Mouse (Mus musculus) embryonic facial prominence, embryonic 12.5 days (tissue): Measurements from ENCODE around the gene Degs1. TPM values are rescaled to one million over a fixed set of nuclear protein-coding genes. Genes with fewer than 3 reads are reported as not detected.
"Not testable (repeated sequence)": the region's sequence is repeated elsewhere in the genome, so short reads cannot be mapped to it uniquely, and the experiment has no call there.

Experiments used
- ATAC-seq: fragments of 200-750 bp; cut with Nextera tagmentation; 2 replicates; pipeline ENCODE4 v1.8.0; 2017; ENCODE audit not compliant: insufficient number of reproducible peaks, insufficient read depth, low FRiP score, low TSS enrichment
- H3K27ac ChIP-seq: fragments of 300-500 bp; sonication (generic); 2 replicates; pipeline ENCODE4 v1.5.1; 2016; ENCODE audit warnings: mild to moderate bottlenecking
- H3K27me3 ChIP-seq: fragments of 300-500 bp; sonication (generic); 2 replicates; pipeline ENCODE4 v1.6.1; 2016; ENCODE audit warnings: mild to moderate bottlenecking, moderate library complexity
- H3K36me3 ChIP-seq: fragments of 300-500 bp; sonication (generic); 2 replicates; pipeline ENCODE4 v1.6.1; 2016; ENCODE audit warnings: mild to moderate bottlenecking
- H3K4me1 ChIP-seq: fragments of 300-500 bp; sonication (generic); 2 replicates; pipeline ENCODE4 v1.6.1; 2016
- H3K4me2 ChIP-seq: fragments of 300-500 bp; sonication (generic); replicated peaks from 2 replicates; pipeline ENCODE4 v1.6.1; 2016; ENCODE audit warnings: mild to moderate bottlenecking, moderate library complexity
- H3K4me3 ChIP-seq: fragments of 300-500 bp; sonication (generic); 2 replicates; pipeline ENCODE4 v1.5.1; 2016; ENCODE audit warnings: mild to moderate bottlenecking
- H3K9ac ChIP-seq: fragments of 300-500 bp; sonication (generic); 2 replicates; pipeline ENCODE4 v1.6.1; 2016; ENCODE audit warnings: mild to moderate bottlenecking, moderate library complexity
- H3K9me3 ChIP-seq: fragments of 300-500 bp; sonication (generic); 2 replicates; pipeline ENCODE4 v1.6.1; 2016; ENCODE audit warnings: mild to moderate bottlenecking, moderate library complexity
- WGBS: fragments of 180-500 bp; shearing (Covaris S2); methylation state at CpG from one replicate; pipeline ENCODE4 v1.1.7; 2016; 5-methylcytosine and 5-hydroxymethylcytosine counted together
- polyA plus RNA-seq: library from polyadenylated mRNA; unstranded; fragments of >200 nt; fragmentation: Nextera tagmentation; extraction: Ambion mirVana; gene quantifications from 2 replicates; pipeline ENCODE4 v1.2.1, GENCODE M21; 2016

The Degs1 gene
- polyA plus RNA-seq, 1 experiment from 2014 or later = 87.7 TPM

GRCm38 (mm10) chr1:182297821-182298220 is 15.2 kb upstream of the Degs1 start:
- no peak overlapping the region for H3K4me2 ChIP-seq
- H3K27me3 ChIP-seq = no peaks in the 10 kb centered on the region
- no peaks in the 10 kb centered on the region for H3K9me3 ChIP-seq
- H3K4me3 ChIP-seq = no peak overlapping the region
- 91% methylated on average over 5 of the region's 5 CpGs for WGBS
- no peaks in the 10 kb centered on the region for H3K36me3 ChIP-seq
- H3K9ac ChIP-seq = no peak overlapping the region
- H3K27ac ChIP-seq = no peak overlapping the region
- no peaks in the 10 kb centered on the region for H3K4me1 ChIP-seq
- no peak for ATAC-seq

- Histone ChIP-seq H3K9me3 (no peaks in the 10 kb centered on the region), H3K4me1 (no peaks in the 10 kb centered on the region), H3K27me3 (no peaks in the 10 kb centered on the region), H3K36me3 (no peaks in the 10 kb centered on the region), H3K27ac (no peak overlapping the region), H3K9ac (no peak overlapping the region), H3K4me2 (no peak overlapping the region), H3K4me3 (no peak overlapping the region)
- no peak for ATAC-seq
- WGBS = 76% methylated on average over 3 of the region's 3 CpGs
Observed at GRCm38 (mm10) chr1:182297246-182297645, 14.6 kb upstream of the Degs1 start.

GRCm38 (mm10) chr1:182296816-182297215 is 14.2 kb upstream of the Degs1 start:
- Histone ChIP-seq H3K9ac (no peak overlapping the region), H3K27me3 (no peaks in the 10 kb centered on the region), H3K36me3 (no peaks in the 10 kb centered on the region), H3K27ac (no peak overlapping the region), H3K4me3 (no peak overlapping the region), H3K4me2 (no peak overlapping the region), H3K9me3 (no peaks in the 10 kb centered on the region), H3K4me1 (no peaks in the 10 kb centered on the region)
- WGBS = 81% methylated on average over 6 of the region's 6 CpGs
- no peak for ATAC-seq

- ATAC-seq = no peak
- H3K4me1 ChIP-seq = no peaks in the 10 kb centered on the region
- no peaks in the 10 kb centered on the region for H3K27me3 ChIP-seq
- H3K9me3 ChIP-seq = no peaks in the 10 kb centered on the region
- no peak overlapping the region for H3K4me3 ChIP-seq
- H3K36me3 ChIP-seq = no peaks in the 10 kb centered on the region
- H3K9ac ChIP-seq = no peak overlapping the region
- no peak overlapping the region for H3K4me2 ChIP-seq
- WGBS = 80% methylated on average over 6 of the region's 6 CpGs
- no peak overlapping the region for H3K27ac ChIP-seq
Observed at GRCm38 (mm10) chr1:182296141-182296540, 13.5 kb upstream of the Degs1 start.

- Histone ChIP-seq H3K9ac (no peak overlapping the region), H3K4me2 (no peak overlapping the region), H3K4me1 (no peaks in the 10 kb centered on the region), H3K4me3 (no peak overlapping the region), H3K27me3 (no peaks in the 10 kb centered on the region), H3K9me3 (no peaks in the 10 kb centered on the region), H3K27ac (no peak overlapping the region), H3K36me3 (no peaks in the 10 kb centered on the region)
- no peak for ATAC-seq
- 77% methylated on average over 4 of the region's 4 CpGs for WGBS
Observed at GRCm38 (mm10) chr1:182292291-182292690, 9.7 kb upstream of the Degs1 start.

GRCm38 (mm10) chr1:182290741-182291140 is 8.1 kb upstream of the Degs1 start:
- H3K4me3 ChIP-seq, H3K36me3 ChIP-seq, H3K9ac ChIP-seq, H3K4me2 ChIP-seq, H3K27ac ChIP-seq, H3K4me1 ChIP-seq, ATAC-seq, H3K9me3 ChIP-seq, H3K27me3 ChIP-seq: not testable (repeated sequence)
- WGBS = 87% methylated on average over 3 of the region's 3 CpGs

GRCm38 (mm10) chr1:182289781-182290180 is 7.2 kb upstream of the Degs1 start:
- no peak for ATAC-seq
- Histone ChIP-seq H3K9me3 (no peaks in the 10 kb centered on the region), H3K4me1 (no peaks in the 10 kb centered on the region), H3K36me3 (no peaks in the 10 kb centered on the region), H3K4me2 (no peak overlapping the region), H3K9ac (no peak overlapping the region), H3K27me3 (no peaks in the 10 kb centered on the region), H3K27ac (no peak overlapping the region), H3K4me3 (no peak overlapping the region)
- 63% methylated on average over 2 of the region's 2 CpGs for WGBS

GRCm38 (mm10) chr1:182288601-182289000 is 6.0 kb upstream of the Degs1 start:
- H3K4me2 ChIP-seq = no peak overlapping the region
- no peaks in the 10 kb centered on the region for H3K9me3 ChIP-seq
- no peak overlapping the region for H3K9ac ChIP-seq
- no peak overlapping the region for H3K27ac ChIP-seq
- H3K36me3 ChIP-seq = no peaks in the 10 kb centered on the region
- no peaks in the 10 kb centered on the region for H3K4me1 ChIP-seq
- H3K27me3 ChIP-seq = no peaks in the 10 kb centered on the region
- no peak for ATAC-seq
- WGBS = 55% methylated on average over 2 of the region's 2 CpGs
- no peak overlapping the region for H3K4me3 ChIP-seq

GRCm38 (mm10) chr1:182287781-182288180 is 5.2 kb upstream of the Degs1 start:
- no peaks in the 10 kb centered on the region for H3K9me3 ChIP-seq
- peaks cover 3% of the 10 kb centered on the region; the same call in 1 of the 2 replicates for H3K4me1 ChIP-seq
- H3K36me3 ChIP-seq = no peaks in the 10 kb centered on the region
- whole genome bisulfite sequencing = 59% methylated on average over 7 of the region's 7 CpGs
- H3K4me2 ChIP-seq = no peak overlapping the region
- H3K9ac ChIP-seq = no peak overlapping the region
- no peaks in the 10 kb centered on the region for H3K27me3 ChIP-seq
- no peak overlapping the region for H3K4me3 ChIP-seq
- no peak overlapping the region for H3K27ac ChIP-seq
- no peak for ATAC-seq

GRCm38 (mm10) chr1:182284795-182285194 is 2.2 kb upstream of the Degs1 start:
- no peak overlapping the region for H3K9ac ChIP-seq
- peaks cover 22% of the 10 kb centered on the region for H3K4me1 ChIP-seq
- H3K9me3 ChIP-seq = no peaks in the 10 kb centered on the region
- no peak overlapping the region for H3K4me2 ChIP-seq
- H3K36me3 ChIP-seq = no peaks in the 10 kb centered on the region
- 88% methylated on average over 2 of the region's 2 CpGs for WGBS
- no peak for ATAC-seq
- H3K4me3 ChIP-seq = no peak overlapping the region
- no peaks in the 10 kb centered on the region for H3K27me3 ChIP-seq
- no peak overlapping the region for H3K27ac ChIP-seq

- no peak for ATAC-seq
- Histone ChIP-seq H3K4me3 (peak overlapping the region; percentile 68; the same call in 1 of the 2 replicates), H3K4me1 (peaks cover 22% of the 10 kb centered on the region), H3K36me3 (peaks cover 10% of the 10 kb centered on the region), H3K27ac (no peak overlapping the region), H3K9ac (no peak overlapping the region), H3K4me2 (peak overlapping the region; percentile 76), H3K27me3 (no peaks in the 10 kb centered on the region), H3K9me3 (no peaks in the 10 kb centered on the region)
- WGBS = 45% methylated on average over 7 of the region's 7 CpGs
Observed at GRCm38 (mm10) chr1:182283231-182283630, 627 bp upstream of the Degs1 start.

- no peak for ATAC-seq
- Histone ChIP-seq H3K9ac (no peak overlapping the region), H3K27me3 (no peaks in the 10 kb centered on the region), H3K9me3 (no peaks in the 10 kb centered on the region), H3K27ac (no peak overlapping the region), H3K36me3 (peaks cover 26% of the 10 kb centered on the region), H3K4me2 (peak overlapping the region; percentile 76), H3K4me3 (peak overlapping the region; percentile 68), H3K4me1 (peaks cover 22% of the 10 kb centered on the region)
- 16% methylated on average over 9 of the region's 9 CpGs for WGBS
Observed at GRCm38 (mm10) chr1:182281251-182281711, 1.3 kb downstream of the Degs1 start.

- 41% methylated on average over 11 of the region's 11 CpGs for WGBS
- Histone ChIP-seq H3K4me1 (peaks cover 22% of the 10 kb centered on the region), H3K36me3 (peaks cover 30% of the 10 kb centered on the region), H3K4me2 (peak overlapping the region; percentile 76), H3K4me3 (peak overlapping the region; percentile 68), H3K9ac (no peak overlapping the region), H3K27ac (no peak overlapping the region), H3K9me3 (no peaks in the 10 kb centered on the region), H3K27me3 (no peaks in the 10 kb centered on the region)
- ATAC-seq = no peak
Observed at GRCm38 (mm10) chr1:182280577-182280976, 2.0 kb downstream of the Degs1 start.
